In genomic region chr17:30516580-30517340, GRCm38 (mm10) we compare ENCODE assay signal across 28 mouse cellular contexts.
"Had no signal": no experiment of that assay in that cellular context is flagged by ENCODE, and none has a peak within 500 bp of the region (broad histone marks: within the 10 kb centered on the region; RNA-seq: fewer than 3 reads in every experiment).

No protein-coding gene starts in this region.

- DNase-seq: cerebellum, adult 2 months; cerebellum, adult 8-10 months; cerebellum, adult 9-10 months; cerebellum, adult 9-11 months; cerebellum, postnatal 10 days; cerebellum, postnatal 14 days; cerebellum, postnatal 25 days; cerebellum, postnatal 36 days; embryo, embryonic 11 days; forebrain, postnatal 0 days; gastrocnemius, adult 2 months; gastrocnemius, postnatal 10 days; gastrocnemius, postnatal 14 days; gastrocnemius, postnatal 25 days; gastrocnemius, postnatal 36 days; heart, adult 18-20 months; heart, adult 2 months had no signal

- H3K9me3 ChIP-seq: embryonic facial prominence, embryonic 10.5 days; embryonic facial prominence, embryonic 12.5 days; embryonic facial prominence, embryonic 13.5 days; embryonic facial prominence, embryonic 15.5 days; forebrain, embryonic 10.5 days; forebrain, embryonic 12.5 days; forebrain, embryonic 13.5 days; forebrain, embryonic 15.5 days had no signal

- H3K4me3 ChIP-seq: embryonic facial prominence, embryonic 10.5 days; embryonic facial prominence, embryonic 12.5 days; embryonic facial prominence, embryonic 13.5 days; embryonic facial prominence, embryonic 15.5 days; erythroblast, embryonic 14.5 days; forebrain, embryonic 10.5 days; forebrain, embryonic 12.5 days; forebrain, embryonic 13.5 days; forebrain, embryonic 15.5 days; gastrocnemius, adult 2 months; heart, adult 2 months had no signal

- H3K27ac ChIP-seq: embryonic facial prominence, embryonic 10.5 days; embryonic facial prominence, embryonic 12.5 days; embryonic facial prominence, embryonic 13.5 days; embryonic facial prominence, embryonic 15.5 days; forebrain, embryonic 10.5 days; forebrain, embryonic 12.5 days; forebrain, embryonic 13.5 days; forebrain, embryonic 15.5 days; gastrocnemius, adult 2 months; heart, adult 2 months had no signal

- H3K27me3 ChIP-seq: embryonic facial prominence, embryonic 12.5 days; embryonic facial prominence, embryonic 13.5 days; embryonic facial prominence, embryonic 15.5 days; forebrain, embryonic 12.5 days; forebrain, embryonic 13.5 days; forebrain, embryonic 15.5 days had no signal

- ATAC-seq: forebrain, embryonic 13.5 days; forebrain, embryonic 14.5 days; forebrain, embryonic 15.5 days; forebrain, embryonic 16.5 days; forebrain, postnatal 0 days had no signal

- H3K4me1 ChIP-seq: embryonic facial prominence, embryonic 12.5 days; embryonic facial prominence, embryonic 15.5 days; forebrain, embryonic 12.5 days; forebrain, embryonic 13.5 days; forebrain, embryonic 15.5 days had no signal
